Mouse (Mus musculus): ENCODE data around the gene Ptprd. TPM values are rescaled to one million over a fixed set of nuclear protein-coding genes. Genes with fewer than 3 reads are reported as not detected.

Ptprd gene
- polyA plus RNA-seq, 1 experiment from 2014 or later, result 14.5 TPM

DNA sequence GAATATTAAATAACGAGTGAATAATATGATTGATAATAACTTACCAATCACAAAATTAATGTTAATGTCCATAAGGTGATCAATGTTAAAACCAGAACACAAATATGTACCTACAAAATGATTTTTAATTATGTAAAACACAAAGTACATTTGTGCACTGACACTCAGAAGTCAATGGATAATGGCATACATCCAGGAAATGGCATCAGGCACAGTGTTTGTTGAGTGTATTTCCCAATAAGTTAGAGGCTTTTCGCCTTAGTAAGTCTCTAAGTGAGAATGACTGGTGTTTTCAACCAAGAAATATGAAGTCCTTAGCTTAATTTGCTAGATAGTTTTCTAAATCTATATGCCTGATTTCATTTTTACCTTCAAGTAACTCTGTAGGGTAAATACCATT lies 1843.5 kb downstream of the Ptprd start:
- no peak for ATAC-seq (replicated peaks; ENCODE audit: low FRiP score, low read depth)
- Histone ChIP-seq H3K27ac (no peak overlapping the region), H3K36me3 (ENCODE audit: insufficient read depth, low read length) (no peaks in the 10 kb centered on the region), H3K4me3 (replicated peaks; ENCODE audit: low read depth, low read length) (no peak overlapping the region), H3K9ac (ENCODE audit: low read depth, low read length) (no peak overlapping the region), H3K9me3 (replicated peaks; ENCODE audit: low read length) (no peaks in the 10 kb centered on the region), H3K27me3 (ENCODE audit: insufficient read depth, low read length) (no peaks in the 10 kb centered on the region), H3K4me2 (ENCODE audit: low read length) (no peak overlapping the region), H3K4me1 (replicated peaks; ENCODE audit: insufficient read depth, low read length) (peaks cover 29% of the 10 kb centered on the region; the same call in 1 of the 2 replicates)
- WGBS, result 92% methylated on average over 2 of the region's 2 CpGs
- DNase-seq (ENCODE audit: low spot score), result no peak
- no peak for TF ChIP-seq CTCF (IDR thresholded peaks at IDR 0.05; ENCODE audit: low read depth)

GRCm38 (mm10) chr4:76367285-76367684 lies 1844.5 kb downstream of the Ptprd start:
- Histone ChIP-seq H3K4me2 (ENCODE audit: low read length) (no peak overlapping the region), H3K27ac (no peak overlapping the region), H3K9me3 (replicated peaks; ENCODE audit: low read length) (no peaks in the 10 kb centered on the region), H3K4me1 (replicated peaks; ENCODE audit: insufficient read depth, low read length) (peaks cover 29% of the 10 kb centered on the region; the same call in 1 of the 2 replicates), H3K36me3 (ENCODE audit: insufficient read depth, low read length) (no peaks in the 10 kb centered on the region), H3K4me3 (replicated peaks; ENCODE audit: low read depth, low read length) (no peak overlapping the region), H3K9ac (ENCODE audit: low read depth, low read length) (no peak overlapping the region), H3K27me3 (ENCODE audit: insufficient read depth, low read length) (no peaks in the 10 kb centered on the region)
- DNase-seq (ENCODE audit: low spot score) (no peak), ATAC-seq (replicated peaks; ENCODE audit: low FRiP score, low read depth) (no peak)
- whole genome bisulfite sequencing, result 79% methylated on average over 3 of the region's 3 CpGs
- TF ChIP-seq CTCF (IDR thresholded peaks at IDR 0.05; ENCODE audit: low read depth), result no peak

- Histone ChIP-seq H3K4me2 (ENCODE audit: low read length) (no peak overlapping the region), H3K9ac (ENCODE audit: low read depth, low read length) (no peak overlapping the region), H3K9me3 (replicated peaks; ENCODE audit: low read length) (no peaks in the 10 kb centered on the region), H3K36me3 (ENCODE audit: insufficient read depth, low read length) (no peaks in the 10 kb centered on the region), H3K4me3 (replicated peaks; ENCODE audit: low read depth, low read length) (no peak overlapping the region), H3K27ac (no peak overlapping the region), H3K4me1 (replicated peaks; ENCODE audit: insufficient read depth, low read length) (peaks cover 29% of the 10 kb centered on the region; the same call in 1 of the 2 replicates), H3K27me3 (ENCODE audit: insufficient read depth, low read length) (no peaks in the 10 kb centered on the region)
- DNase-seq (ENCODE audit: low spot score) (no peak), ATAC-seq (replicated peaks; ENCODE audit: low FRiP score, low read depth) (no peak)
- 60% methylated on average over 4 of the region's 4 CpGs for WGBS
- TF ChIP-seq CTCF (IDR thresholded peaks at IDR 0.05; ENCODE audit: low read depth), result no peak
Measured at GRCm38 (mm10) chr4:76365871-76366270, 1845.9 kb downstream of the Ptprd start.

GRCm38 (mm10) chr4:76361546-76361945 lies 1850.2 kb downstream of the Ptprd start:
- H3K36me3 ChIP-seq (ENCODE audit: insufficient read depth, low read length), result no peaks in the 10 kb centered on the region
- H3K4me3 ChIP-seq (replicated peaks; ENCODE audit: low read depth, low read length), result no peak overlapping the region
- WGBS, result 61% methylated on average over 1 of the region's 1 CpGs
- no peak for TF ChIP-seq CTCF (IDR thresholded peaks at IDR 0.05; ENCODE audit: low read depth)
- no peak overlapping the region for H3K27ac ChIP-seq
- H3K27me3 ChIP-seq (ENCODE audit: insufficient read depth, low read length), result no peaks in the 10 kb centered on the region
- no peak for DNase-seq (ENCODE audit: low spot score)
- no peak for ATAC-seq (replicated peaks; ENCODE audit: low FRiP score, low read depth)
- H3K9ac ChIP-seq (ENCODE audit: low read depth, low read length), result no peak overlapping the region
- H3K9me3 ChIP-seq (replicated peaks; ENCODE audit: low read length), result no peaks in the 10 kb centered on the region
- no peak overlapping the region for H3K4me2 ChIP-seq (ENCODE audit: low read length)
- peaks cover 4% of the 10 kb centered on the region; the same call in 1 of the 2 replicates for H3K4me1 ChIP-seq (replicated peaks; ENCODE audit: insufficient read depth, low read length)

GRCm38 (mm10) chr4:76354167-76354566 lies 1857.6 kb downstream of the Ptprd start:
- no peaks in the 10 kb centered on the region for H3K27me3 ChIP-seq (ENCODE audit: insufficient read depth, low read length)
- no peak overlapping the region for H3K27ac ChIP-seq
- no peak for DNase-seq (ENCODE audit: low spot score)
- no peaks in the 10 kb centered on the region for H3K36me3 ChIP-seq (ENCODE audit: insufficient read depth, low read length)
- H3K4me1 ChIP-seq (replicated peaks; ENCODE audit: insufficient read depth, low read length), result peaks cover 6% of the 10 kb centered on the region
- no peak overlapping the region for H3K4me2 ChIP-seq (ENCODE audit: low read length)
- TF ChIP-seq CTCF (IDR thresholded peaks at IDR 0.05; ENCODE audit: low read depth), result no peak
- no peaks in the 10 kb centered on the region for H3K9me3 ChIP-seq (replicated peaks; ENCODE audit: low read length)
- H3K9ac ChIP-seq (ENCODE audit: low read depth, low read length), result no peak overlapping the region
- WGBS, result 91% methylated on average over 2 of the region's 2 CpGs
- ATAC-seq (replicated peaks; ENCODE audit: low FRiP score, low read depth), result no peak
- no peak overlapping the region for H3K4me3 ChIP-seq (replicated peaks; ENCODE audit: low read depth, low read length)

- 71% methylated on average over 1 of the region's 1 CpGs for WGBS
- no peaks in the 10 kb centered on the region for H3K27me3 ChIP-seq (ENCODE audit: insufficient read depth, low read length)
- no peaks in the 10 kb centered on the region for H3K36me3 ChIP-seq (ENCODE audit: insufficient read depth, low read length)
- H3K27ac ChIP-seq, result no peak overlapping the region
- H3K4me1 ChIP-seq (replicated peaks; ENCODE audit: insufficient read depth, low read length), result peaks cover 6% of the 10 kb centered on the region
- no peak for ATAC-seq (replicated peaks; ENCODE audit: low FRiP score, low read depth)
- H3K4me3 ChIP-seq (replicated peaks; ENCODE audit: low read depth, low read length), result no peak overlapping the region
- H3K9ac ChIP-seq (ENCODE audit: low read depth, low read length), result no peak overlapping the region
- no peak for DNase-seq (ENCODE audit: low spot score)
- H3K4me2 ChIP-seq (ENCODE audit: low read length), result no peak overlapping the region
- TF ChIP-seq CTCF (IDR thresholded peaks at IDR 0.05; ENCODE audit: low read depth), result no peak
- H3K9me3 ChIP-seq (replicated peaks; ENCODE audit: low read length), result no peaks in the 10 kb centered on the region
Measured at GRCm38 (mm10) chr4:76352468-76352867, 1859.3 kb downstream of the Ptprd start.
